Mouse (Mus musculus): ENCODE measurements around the gene Fbxl18. TPM values are rescaled to one million over a fixed set of nuclear protein-coding genes. Genes with fewer than 3 reads are reported as not detected.

Gene Fbxl18
- polyA plus RNA-seq, 1 experiment from 2014 or later, result 2.5 TPM

DNA sequence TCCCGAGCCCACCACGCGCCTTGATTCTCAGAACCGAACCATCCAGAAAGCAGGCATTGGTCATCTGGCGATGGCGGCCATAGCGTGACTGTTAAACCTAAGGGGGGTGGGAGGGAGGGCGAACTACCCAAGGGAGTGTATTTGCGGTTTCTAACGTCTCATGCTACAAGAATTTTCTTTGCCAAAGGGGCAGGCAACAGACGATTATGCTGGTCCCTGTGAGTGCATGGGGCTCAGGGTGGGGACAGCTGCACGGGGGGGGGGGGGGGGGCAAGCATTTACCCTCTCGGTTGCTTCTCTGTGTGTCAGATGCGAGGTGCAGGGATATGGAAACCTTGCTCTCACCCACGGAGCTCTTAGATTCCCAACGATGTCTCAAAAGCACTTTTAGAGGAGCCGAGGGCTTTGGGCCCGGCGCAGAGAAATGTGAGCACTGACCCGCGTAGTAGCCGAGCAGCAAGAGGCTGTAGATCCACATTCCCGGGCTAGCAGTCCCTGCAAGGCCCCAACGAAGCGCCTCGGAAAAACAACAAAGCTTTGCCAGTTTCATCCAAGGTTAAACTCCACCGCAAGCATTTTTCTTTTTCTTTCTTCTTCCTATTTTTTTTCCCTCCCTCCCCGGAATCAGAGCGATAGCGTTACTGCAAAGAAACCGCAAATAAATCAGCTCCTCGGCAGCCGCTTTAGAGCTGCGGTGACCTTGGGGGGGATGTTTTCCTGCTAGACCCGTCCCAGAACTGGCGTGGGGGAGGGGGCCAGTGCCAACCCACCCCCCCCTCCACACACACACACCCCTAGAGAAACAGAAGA, 72.7 kb downstream of the Fbxl18 start:
- H3K4me3 ChIP-seq (ENCODE audit: inconsistent target), result peak overlapping the region; percentile 85
- H3K36me3 ChIP-seq (ENCODE audit: inconsistent target), result no peaks in the 10 kb centered on the region
- peaks cover 25% of the 10 kb centered on the region for H3K79me2 ChIP-seq (ENCODE audit: inconsistent target)
- peak overlapping the region; percentile 100 for H3K27ac ChIP-seq
- WGBS (ENCODE audit: missing documents), result 1% methylated on average over 34 of the region's 36 CpGs

GRCm38 (mm10) chr5:142821974-142822285, 73.3 kb downstream of the Fbxl18 start:
- H3K36me3 ChIP-seq (ENCODE audit: inconsistent target), result no peaks in the 10 kb centered on the region
- peak overlapping the region; percentile 85 for H3K4me3 ChIP-seq (ENCODE audit: inconsistent target)
- peak overlapping the region; percentile 100 for H3K27ac ChIP-seq
- under 1% methylated on average over 9 of the region's 9 CpGs for WGBS (ENCODE audit: missing documents)
- H3K79me2 ChIP-seq (ENCODE audit: inconsistent target), result peaks cover 25% of the 10 kb centered on the region

- Histone ChIP-seq H3K4me3 (ENCODE audit: inconsistent target) (peak overlapping the region; percentile 85), H3K79me2 (ENCODE audit: inconsistent target) (peaks cover 30% of the 10 kb centered on the region), H3K36me3 (ENCODE audit: inconsistent target) (no peaks in the 10 kb centered on the region), H3K27ac (peak overlapping the region; percentile 100)
- under 1% methylated on average over 32 of the region's 36 CpGs for WGBS (ENCODE audit: missing documents)
These were observed 73.8 kb downstream of the Fbxl18 start for GRCm38 (mm10) chr5:142821266-142821973.

- Histone ChIP-seq H3K4me3 (ENCODE audit: inconsistent target) (peak overlapping the region; percentile 85), H3K36me3 (ENCODE audit: inconsistent target) (no peaks in the 10 kb centered on the region)
- under 1% methylated on average over 46 of the region's 53 CpGs for WGBS (ENCODE audit: missing documents)
These were observed 74.7 kb downstream of the Fbxl18 start for GRCm38 (mm10) chr5:142820276-142821265.

DNA sequence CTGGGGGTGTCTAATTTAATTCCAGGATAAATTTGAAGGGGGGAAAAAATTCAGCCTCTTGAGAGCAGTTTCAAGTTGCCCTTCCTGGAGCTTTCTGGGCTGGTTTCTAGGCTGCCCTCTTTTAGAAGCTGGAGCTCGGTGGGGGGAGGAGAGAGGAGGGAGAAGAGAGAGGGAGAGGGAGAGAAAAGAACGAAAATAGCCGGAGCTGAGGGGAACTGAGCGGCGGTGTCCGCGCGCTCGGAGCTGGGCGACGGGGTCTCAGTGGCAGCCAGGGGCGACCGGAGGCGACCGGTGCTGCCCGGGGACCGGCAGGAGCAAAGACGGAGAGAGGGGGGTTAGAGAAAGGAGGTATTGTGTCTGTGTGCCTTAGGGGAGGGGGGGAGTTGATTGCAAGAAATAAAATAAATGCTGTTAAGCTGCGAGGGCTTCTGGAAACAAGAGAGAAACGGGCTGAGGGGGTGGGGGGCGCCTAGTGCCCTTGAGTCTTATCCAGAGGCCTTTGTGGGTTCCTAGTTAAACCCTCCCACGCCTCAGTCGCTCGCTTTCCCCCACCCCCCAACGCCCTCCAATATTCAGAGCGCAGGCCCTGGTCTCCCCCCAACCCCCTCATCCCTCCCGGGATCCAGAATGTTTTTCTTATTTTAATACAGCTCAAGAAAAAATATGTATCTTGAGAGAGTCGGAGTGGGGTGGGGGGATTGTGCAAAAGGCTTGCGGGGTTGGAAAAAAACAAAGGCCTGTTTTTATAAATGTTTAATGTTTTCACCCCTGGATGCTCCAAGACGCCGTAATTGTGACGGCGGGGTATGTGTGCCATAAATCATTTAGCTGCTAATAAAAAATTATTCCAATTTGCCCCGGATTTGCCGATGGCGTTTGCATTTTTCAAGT, 75.6 kb downstream of the Fbxl18 start:
- Histone ChIP-seq H3K27ac (peak overlapping the region; percentile 100), H3K36me3 (ENCODE audit: inconsistent target) (no peaks in the 10 kb centered on the region), H3K79me2 (ENCODE audit: inconsistent target) (peaks cover 46% of the 10 kb centered on the region), H3K4me3 (ENCODE audit: inconsistent target) (peak overlapping the region; percentile 85)
- WGBS (ENCODE audit: missing documents), result under 1% methylated on average over 34 of the region's 36 CpGs

More at GRCm38 (mm10) chr5:142820276-142821265, 74.7 kb downstream of the Fbxl18 start:
- H3K27ac ChIP-seq, result peak overlapping the region; percentile 100
- peaks cover 39% of the 10 kb centered on the region for H3K79me2 ChIP-seq (ENCODE audit: inconsistent target)

- Histone ChIP-seq H3K79me2 (ENCODE audit: inconsistent target) (peaks cover 55% of the 10 kb centered on the region), H3K36me3 (ENCODE audit: inconsistent target) (no peaks in the 10 kb centered on the region), H3K4me3 (ENCODE audit: inconsistent target) (peak overlapping the region; percentile 85), H3K27ac (peak overlapping the region; percentile 100)
- WGBS (ENCODE audit: missing documents), result under 1% methylated on average over 40 of the region's 43 CpGs
These were observed 76.5 kb downstream of the Fbxl18 start for GRCm38 (mm10) chr5:142818435-142819360.

GRCm38 (mm10) chr5:142817524-142818434, 77.4 kb downstream of the Fbxl18 start, which contains the start of gene Tnrc18:
Gene Tnrc18 (minus strand): TSS chr5:142817662.
- peaks cover 64% of the 10 kb centered on the region for H3K79me2 ChIP-seq (ENCODE audit: inconsistent target)
- no peaks in the 10 kb centered on the region; the same call in 1 of the 2 replicates for H3K36me3 ChIP-seq (ENCODE audit: inconsistent target)
- WGBS (ENCODE audit: missing documents), result 0% methylated on average over 42 of the region's 56 CpGs
- peak within 1 kb of the TSS; percentile 88 for H3K4me3 ChIP-seq (ENCODE audit: inconsistent target)
- peak within 1 kb of the TSS; percentile 100 for H3K27ac ChIP-seq

Other genes with a start within 250 kb of the Fbxl18 start
- not detected in 3 replicates for gene Slc29a4, start 202.9 kb downstream of the Fbxl18 start, polyA plus RNA-seq (2018)
- gene Tnrc18, start 77.8 kb downstream of the Fbxl18 start, polyA plus RNA-seq (2018), result 25.5 to 27.5 TPM (median 26.9 TPM) in 3 replicates
- gene Actb, start 11.3 kb upstream of the Fbxl18 start, polyA plus RNA-seq (2018), result 4,180 to 7,540 TPM (median 4,195 TPM) in 3 replicates
- 0.81 to 1.8 TPM (median 0.94 TPM) in 3 replicates for gene Fscn1, start 64.9 kb upstream of the Fbxl18 start, polyA plus RNA-seq (2018)
- 21.4 to 26.2 TPM (median 23.3 TPM) in 3 replicates for gene Rnf216, start 217.6 kb upstream of the Fbxl18 start, polyA plus RNA-seq (2018)